In genomic region chr9:110328946-110329630, GRCm38 (mm10) we compare ENCODE assay signal across 15 mouse cellular contexts. TPM values are rescaled to one million over a fixed set of nuclear protein-coding genes. Genes with fewer than 3 reads are reported as not detected.
DNase-seq lines count a peak whose midpoint lies in the region; ATAC-seq and TF ChIP-seq lines count a peak whose summit lies in the region.
"Had no signal": no experiment of that assay in that cellular context is flagged by ENCODE, and none has a peak within 500 bp of the region (broad histone marks: within the 10 kb centered on the region; RNA-seq: fewer than 3 reads in every experiment).

No protein-coding gene starts in this region.

- H3K4me1 ChIP-seq in testis, adult 2 months (ENCODE audit: control insufficient read depth, insufficient read depth, low read length) = peaks cover 4% of the 10 kb centered on the region

- peak overlapping the region; percentile 27 for H3K27ac ChIP-seq in testis, adult 2 months (ENCODE audit: control insufficient read depth, insufficient read depth, low read depth, low read length)
- H3K27ac ChIP-seq: embryonic facial prominence, embryonic 10.5 days; heart, adult 2 months; limb, embryonic 10.5 days; midbrain, embryonic 15.5 days; neural tube, embryonic 12.5 days had no signal

- H3K36me3 ChIP-seq in testis, adult 2 months (ENCODE audit: control insufficient read depth, insufficient read depth, low read length) = no peaks in the 10 kb centered on the region
- H3K36me3 ChIP-seq: embryonic facial prominence, embryonic 10.5 days; limb, embryonic 10.5 days; midbrain, embryonic 15.5 days; neural tube, embryonic 12.5 days had no signal

- TF ChIP-seq POLR2A in testis, adult 2 months (IDR thresholded peaks at IDR 0.05; ENCODE audit: control insufficient read depth, low read depth, low read length) = no peak

- no peak for TF ChIP-seq CTCF in testis, adult 2 months (IDR thresholded peaks at IDR 0.05; ENCODE audit: control insufficient read depth, insufficient read depth, insufficient replicate concordance, low read depth, low read length)

- H3K4me3 ChIP-seq in testis, adult 2 months (ENCODE audit: control insufficient read depth, low read depth, low read length) = no peak overlapping the region
- H3K4me3 ChIP-seq: embryonic facial prominence, embryonic 10.5 days; heart, adult 2 months; limb, embryonic 10.5 days; midbrain, embryonic 15.5 days; neural tube, embryonic 12.5 days had no signal

- DNase-seq in adrenal gland, postnatal 14 days = peak; percentile 24
- no peak for DNase-seq in adrenal gland, postnatal 4 days (ENCODE audit: low spot score in 2 of 2)
- no peak for DNase-seq in testis, postnatal 14 days (ENCODE audit: low spot score)
- DNase-seq in thymus, postnatal 14 days = peak; percentile 23
- DNase-seq in right cerebral cortex, adult 18-20 months = no peak
- DNase-seq: heart, adult 2 months; heart, postnatal 4 days; lung, postnatal 36 days had no signal

- peak; percentile 16 to 19; a peak in 3 of 4 replicates for ATAC-seq in hematopoietic stem cell, adult 5-6 weeks (replicated peaks in 1 of 2; ENCODE audit: insufficient read depth in 1 of 2, low FRiP score in 2 of 2, low TSS enrichment in 1 of 2, low read depth in 1 of 2, poor library complexity in 2 of 2, severe bottlenecking in 2 of 2)
- no peak for ATAC-seq in monocyte, adult 5-6 weeks (replicated peaks; ENCODE audit: insufficient number of reproducible peaks, low FRiP score, low TSS enrichment, poor library complexity, severe bottlenecking)
- ATAC-seq: midbrain, embryonic 15.5 days had no signal

- no peaks in the 10 kb centered on the region for H3K27me3 ChIP-seq in testis, adult 2 months (ENCODE audit: control insufficient read depth, insufficient read depth, low read length)
- H3K27me3 ChIP-seq: midbrain, embryonic 15.5 days; neural tube, embryonic 12.5 days had no signal

RNA-seq across cellular contexts. Expression of gene Scap, which starts 4.0 kb away (rescaled TPM):
- 67.9 and 75.7 TPM in 2 replicates for total RNA-seq in adrenal gland, postnatal 14 days (2021)
- total RNA-seq in adrenal gland, postnatal 4 days (2021) = 100 to 1,000 TPM; 117 to 130 TPM
- 10.8 and 13.3 TPM in 2 replicates for polyA plus RNA-seq in testis, adult 2 months (2012; rRNA removed)
- 21.4 and 23.2 TPM in 2 replicates for total RNA-seq in hematopoietic stem cell, adult 5-6 weeks (2017)
- total RNA-seq in monocyte, adult 5-6 weeks (2017) = 9.0 to 22.1 TPM (median 12.4 TPM) in 3 replicates

RNA-seq across cellular contexts. Expression of gene Elp6, which starts 24.1 kb away (rescaled TPM):
- total RNA-seq in adrenal gland, postnatal 14 days (2021) = 6.5 and 9.4 TPM in 2 replicates
- total RNA-seq in adrenal gland, postnatal 4 days (2021) = 10 to 100 TPM; 11.1 to 12.5 TPM
- 5.1 TPM in 2 replicates for polyA plus RNA-seq in testis, adult 2 months (2012; rRNA removed)
- 3.6 and 5.3 TPM in 2 replicates for total RNA-seq in hematopoietic stem cell, adult 5-6 weeks (2017)
- total RNA-seq in monocyte, adult 5-6 weeks (2017) = 1.7 to 7.1 TPM (median 6.1 TPM) in 3 replicates

Comparison
In these comparisons a context has a peak if more than half of its experiments do, and no peak if none do; other contexts are left out.
1. DNase-seq: peak in adrenal gland, postnatal 14 days (single experiment) and thymus, postnatal 14 days (single experiment); none in adrenal gland, postnatal 4 days (0 of 2), testis, postnatal 14 days (single experiment) and right cerebral cortex, adult 18-20 months (single experiment).